Mouse (Mus musculus): ENCODE measurements around the gene Pde4d.

- no peak for TF ChIP-seq CTCF (IDR thresholded peaks at IDR 0.05; ENCODE audit: low read depth)
- no peak for TF ChIP-seq EP300 (optimal IDR thresholded peaks at IDR 0.05)
These were observed 1024.6 kb downstream of the Pde4d start for GRCm38 (mm10) chr13:109474344-109474743.

All from stomach, postnatal 0 days (tissue).